Mouse (Mus musculus) bone marrow macrophage, adult 2 months (primary cell): ENCODE results near the gene Rasal1. TPM values are rescaled to one million over a fixed set of nuclear protein-coding genes. Genes with fewer than 3 reads are reported as not detected.

Experiments
- H3K27ac ChIP-seq: 2 replicates; pipeline ENCODE4 v1.5.1; 2012; ENCODE audit warnings: low read depth, low read length; ENCODE audit not compliant: insufficient read depth
- H3K4me1 ChIP-seq: 2 replicates; pipeline ENCODE4 v1.6.1; 2012; ENCODE audit warnings: low read length; ENCODE audit not compliant: control insufficient read depth, insufficient read depth
- H3K4me3 ChIP-seq: 2 replicates; pipeline ENCODE4 v1.5.1; 2012; ENCODE audit warnings: mild to moderate bottlenecking, low read length, moderate library complexity; ENCODE audit not compliant: insufficient read depth
- CTCF ChIP-seq: IDR thresholded peaks from 2 replicates; pipeline ENCODE4 v1.5.1; 2012; ENCODE audit warnings: low read depth, mild to moderate bottlenecking, low read length, moderate library complexity
- POLR2A ChIP-seq: IDR thresholded peaks from 2 replicates; pipeline ENCODE4 v1.6.1; 2012; ENCODE audit warnings: mild to moderate bottlenecking, low read depth, low read length, borderline replicate concordance
- polyA plus RNA-seq: library from polyadenylated mRNA; stranded (reverse); fragments of >200 nt; gene quantifications from 2 replicates; pipeline ENCODE4 v1.2.4, GENCODE M21; 2012; ENCODE audit not compliant: missing spikeins, insufficient read depth, insufficient read length

Rasal1 gene
- polyA plus RNA-seq, 1 experiment: not detected

GRCm38 (mm10) chr5:120635633-120636032, 13.0 kb upstream of the Rasal1 start:
- H3K4me1 ChIP-seq: no peaks in the 10 kb centered on the region
- no peak overlapping the region for H3K27ac ChIP-seq
- no peak overlapping the region for H3K4me3 ChIP-seq
- TF ChIP-seq CTCF: no peak
- TF ChIP-seq POLR2A: no peak

GRCm38 (mm10) chr5:120640094-120640493, 8.5 kb upstream of the Rasal1 start:
- H3K4me3 ChIP-seq: no peak overlapping the region

GRCm38 (mm10) chr5:120643365-120644085, 5.1 kb upstream of the Rasal1 start:
- H3K4me1 ChIP-seq: peaks cover 21% of the 10 kb centered on the region
- H3K4me3 ChIP-seq: no peak overlapping the region
- peak overlapping the region; percentile 10; the same call in 1 of the 2 replicates for H3K27ac ChIP-seq
- TF ChIP-seq CTCF (0 out of 2 replicates have a peak, but pooled peaks have one; percentile 1), POLR2A (no peak)

More at GRCm38 (mm10) chr5:120640094-120640493, 8.5 kb upstream of the Rasal1 start:
- peaks cover 11% of the 10 kb centered on the region for H3K4me1 ChIP-seq
- TF ChIP-seq POLR2A (no peak), CTCF (no peak)
- no peak overlapping the region for H3K27ac ChIP-seq

GRCm38 (mm10) chr5:120644227-120644626, 4.4 kb upstream of the Rasal1 start:
- H3K27ac ChIP-seq: no peak overlapping the region

GRCm38 (mm10) chr5:120645851-120646250, 2.8 kb upstream of the Rasal1 start:
- H3K27ac ChIP-seq: no peak overlapping the region
- no peak overlapping the region for H3K4me3 ChIP-seq
- TF ChIP-seq POLR2A (no peak), CTCF (no peak)
- peaks cover 21% of the 10 kb centered on the region for H3K4me1 ChIP-seq

More at GRCm38 (mm10) chr5:120644227-120644626, 4.4 kb upstream of the Rasal1 start:
- TF ChIP-seq CTCF (no peak), POLR2A (no peak)
- Histone ChIP-seq H3K4me3 (no peak overlapping the region), H3K4me1 (peaks cover 21% of the 10 kb centered on the region)

GRCm38 (mm10) chr5:120647361-120647760, 1.3 kb upstream of the Rasal1 start:
- H3K4me3 ChIP-seq: no peak overlapping the region
- no peak overlapping the region for H3K27ac ChIP-seq
- peaks cover 21% of the 10 kb centered on the region for H3K4me1 ChIP-seq
- no peak for TF ChIP-seq POLR2A
- TF ChIP-seq CTCF: no peak

- peak overlapping the region; percentile 30; the same call in 1 of the 2 replicates for H3K27ac ChIP-seq
- peak overlapping the region; percentile 41 for H3K4me3 ChIP-seq
- TF ChIP-seq CTCF (no peak), POLR2A (no peak)
- peaks cover 21% of the 10 kb centered on the region for H3K4me1 ChIP-seq
Observed at GRCm38 (mm10) chr5:120647814-120648491, 659 bp upstream of the Rasal1 start.

GRCm38 (mm10) chr5:120649374-120649933, 842 bp downstream of the Rasal1 start:
- TF ChIP-seq POLR2A (no peak), CTCF (no peak)
- Histone ChIP-seq H3K4me3 (peak overlapping the region; percentile 60), H3K27ac (no peak overlapping the region), H3K4me1 (peaks cover 10% of the 10 kb centered on the region)

- H3K27ac ChIP-seq: no peak overlapping the region
- peaks cover 10% of the 10 kb centered on the region for H3K4me1 ChIP-seq
- no peak overlapping the region for H3K4me3 ChIP-seq
- TF ChIP-seq CTCF: no peak
- TF ChIP-seq POLR2A: no peak
Observed at GRCm38 (mm10) chr5:120649938-120650337, 1.3 kb downstream of the Rasal1 start.
